Mouse (Mus musculus) left cerebral cortex, postnatal 25 days (tissue): ENCODE results near the gene Slc41a2. TPM values are rescaled to one million over a fixed set of nuclear protein-coding genes. Genes with fewer than 3 reads are reported as not detected.

Source experiments
- DNase-seq, 2 experiments: peaks; one replicate each; pipeline ENCODE4 v3.0.0; 2022; ENCODE audit warnings: low spot score in 2 of 2, mixed read lengths in 1 of 2
- intact Hi-C: fragments of 180-260 bp; cut with DNase I; formaldehyde crosslinking; loops from one replicate; pipeline ENCODE4 v1.15.1; 2025
- total RNA-seq, 2 experiments: library from RNA; stranded (reverse); gene quantifications; 2 replicates each; pipeline ENCODE4 v1.2.3; 2021

The Slc41a2 gene
- total RNA-seq, 2 experiments from 2014 or later: 24.0 to 30.0 TPM

DNA sequence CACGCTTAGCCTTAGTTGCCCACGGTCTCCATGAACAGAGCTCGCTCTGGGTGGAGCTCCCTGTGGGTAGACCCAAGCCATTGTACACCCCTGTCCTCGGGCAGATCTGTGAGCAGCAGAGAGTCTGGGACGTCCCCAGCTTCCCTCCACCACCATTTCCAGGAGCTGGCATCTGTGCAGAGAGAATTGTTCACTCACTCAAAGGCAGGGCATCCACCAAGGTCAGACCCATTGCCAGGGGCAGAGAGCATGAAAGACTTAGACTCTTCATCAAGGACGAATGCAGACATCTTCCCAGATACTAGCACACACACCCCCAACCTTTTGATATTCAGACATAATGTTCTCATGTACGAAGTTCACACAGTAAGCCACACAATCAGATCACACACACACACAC, 136.2 kb downstream of the Slc41a2 start:
- intact Hi-C loops: no loop called here
- no peak for DNase-seq

DNA sequence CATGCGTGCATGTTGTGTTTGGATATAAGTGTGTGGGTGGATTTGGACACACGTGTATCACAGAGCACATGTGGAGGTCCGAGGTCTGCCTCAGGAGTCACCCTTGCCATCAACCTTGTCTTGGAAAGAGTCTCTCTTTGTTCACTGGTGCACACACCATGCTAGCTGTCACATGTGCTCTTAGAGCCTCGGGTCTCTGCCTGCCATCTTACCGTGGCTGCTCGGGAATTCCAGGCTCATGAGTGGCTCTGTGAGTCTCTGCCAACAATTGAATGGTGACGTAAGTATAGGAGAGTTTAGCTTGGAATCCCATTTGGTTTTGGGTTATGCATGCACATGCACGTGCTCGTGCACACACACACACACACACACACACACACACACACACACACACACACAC, 138.4 kb downstream of the Slc41a2 start:
- intact Hi-C loops: loop anchor here (2.0 to 5.0 kb wide), 2 partner anchors 212 to 292 kb away; partner anchors contain the start of gene Chst11
- DNase-seq: no peak

DNA sequence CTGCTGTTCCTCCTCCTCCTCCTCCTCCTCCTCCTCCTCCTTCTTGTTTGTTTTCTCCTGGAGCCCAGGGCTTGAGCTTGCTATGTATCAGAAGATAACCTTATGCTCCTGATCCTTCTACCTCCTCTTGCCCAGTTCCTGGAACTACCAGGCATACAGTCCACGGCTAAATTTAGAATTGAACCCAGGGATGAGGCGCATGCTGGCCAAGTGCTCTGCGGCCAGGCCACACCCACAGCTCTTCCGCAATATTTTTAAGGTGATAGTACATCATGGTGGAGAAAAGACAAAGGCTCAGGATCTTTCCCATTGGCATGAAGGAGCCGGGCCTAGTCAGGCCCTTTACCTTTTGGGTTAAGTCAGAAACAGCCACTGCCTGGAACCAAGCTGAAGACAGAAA, 139.0 kb downstream of the Slc41a2 start:
- intact Hi-C loops: loop anchor here (2.0 to 5.0 kb wide), 2 partner anchors 211 to 292 kb away; partner anchors contain the start of gene Chst11
- no peak for DNase-seq

DNA sequence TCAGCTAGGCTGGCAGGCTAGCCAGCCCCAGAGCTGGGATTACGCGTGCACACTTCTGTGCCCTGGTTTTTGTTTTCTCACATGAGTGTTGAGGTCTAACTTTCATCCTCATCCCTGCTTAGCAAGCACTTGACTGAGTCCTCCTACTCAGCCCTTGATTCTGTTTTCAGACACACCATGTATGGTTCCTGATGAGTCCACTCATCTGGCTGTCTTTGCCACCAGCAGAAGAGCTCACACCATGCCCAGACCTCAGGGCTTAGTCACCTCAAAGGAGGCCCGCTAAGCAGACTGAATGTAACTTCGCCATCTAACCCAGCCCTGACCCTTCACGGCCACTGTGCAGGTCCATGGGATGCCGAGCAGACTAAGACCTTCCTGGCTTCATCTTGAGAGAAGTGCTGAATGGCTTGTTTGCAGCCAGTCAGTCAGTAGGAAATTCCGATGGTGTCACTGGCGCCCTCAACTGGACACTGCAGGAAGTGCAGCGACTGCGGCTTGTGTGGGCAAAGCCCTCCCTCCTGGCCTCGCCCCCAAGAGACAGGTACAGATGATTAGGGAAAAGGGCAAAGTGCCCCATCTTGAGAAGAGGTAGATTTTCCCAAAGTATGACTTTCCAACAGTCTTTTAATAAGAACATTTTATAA, 139.9 kb downstream of the Slc41a2 start:
- DNase-seq: peak; percentile 73 to 78
- intact Hi-C loops: loop anchor here (2.0 to 5.0 kb wide), 2 partner anchors 211 to 291 kb away; partner anchors contain the start of gene Chst11

DNA sequence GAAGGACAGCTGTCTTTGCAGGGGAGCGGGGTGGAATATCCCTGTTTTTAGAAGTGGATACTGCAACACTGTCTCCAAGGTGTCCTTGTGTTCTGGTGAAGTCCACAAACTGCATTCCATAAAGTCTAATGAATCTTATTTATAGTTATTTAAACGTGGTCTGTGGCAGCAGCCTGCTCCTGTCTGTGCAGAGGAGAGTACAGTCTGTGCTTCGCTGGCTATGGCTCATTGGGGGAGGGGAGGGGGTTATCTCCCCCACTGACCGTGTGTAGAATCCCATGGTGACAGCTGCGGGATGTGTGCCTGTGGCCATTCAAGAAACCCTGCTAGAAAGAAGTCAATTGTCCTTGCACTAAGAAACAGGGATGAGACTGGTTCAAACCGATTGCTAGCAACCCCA, 145.7 kb downstream of the Slc41a2 start:
- intact Hi-C loops: no loop called here

DNA sequence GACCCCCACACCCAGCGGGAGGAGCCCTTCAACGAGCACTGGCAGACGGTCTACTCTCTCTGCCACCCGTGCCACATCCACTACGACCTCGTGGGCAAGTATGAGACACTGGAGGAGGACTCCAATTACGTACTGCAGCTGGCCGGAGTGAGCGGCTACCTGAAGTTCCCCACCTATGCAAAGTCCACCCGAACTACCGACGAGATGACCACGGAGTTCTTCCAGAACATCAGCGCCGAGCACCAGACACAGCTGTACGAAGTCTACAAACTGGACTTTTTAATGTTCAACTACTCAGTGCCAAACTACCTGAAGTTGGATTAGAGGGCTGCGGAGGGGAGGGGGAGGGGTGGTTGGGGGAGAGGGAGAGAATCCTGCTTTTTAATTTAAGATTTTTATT, 146.2 kb downstream of the Slc41a2 start:
- no peak for DNase-seq
- intact Hi-C loops: no loop called here

More for the DNA sequence above, 145.7 kb downstream of the Slc41a2 start:
- DNase-seq: no peak

DNA sequence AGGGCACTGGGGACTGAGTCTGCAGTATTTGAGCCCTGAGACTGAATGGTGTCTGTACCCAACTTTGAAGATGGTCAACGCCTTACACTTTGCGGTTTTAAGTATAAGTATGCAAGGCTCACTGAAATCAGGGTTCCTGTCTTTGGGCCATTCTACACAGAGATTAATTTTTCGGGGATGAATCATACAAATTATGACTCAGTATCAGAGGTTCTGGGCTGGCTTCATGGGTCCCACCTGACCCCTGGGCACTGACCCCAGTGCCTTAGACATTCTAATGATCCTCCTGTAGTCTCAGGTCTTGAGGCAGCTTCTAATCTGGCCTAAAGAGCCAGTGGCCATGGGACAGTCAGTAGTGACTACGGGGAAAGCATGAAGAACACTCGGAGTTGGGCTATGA, 148.6 kb downstream of the Slc41a2 start:
- intact Hi-C loops: no loop called here
- DNase-seq: no peak

DNA sequence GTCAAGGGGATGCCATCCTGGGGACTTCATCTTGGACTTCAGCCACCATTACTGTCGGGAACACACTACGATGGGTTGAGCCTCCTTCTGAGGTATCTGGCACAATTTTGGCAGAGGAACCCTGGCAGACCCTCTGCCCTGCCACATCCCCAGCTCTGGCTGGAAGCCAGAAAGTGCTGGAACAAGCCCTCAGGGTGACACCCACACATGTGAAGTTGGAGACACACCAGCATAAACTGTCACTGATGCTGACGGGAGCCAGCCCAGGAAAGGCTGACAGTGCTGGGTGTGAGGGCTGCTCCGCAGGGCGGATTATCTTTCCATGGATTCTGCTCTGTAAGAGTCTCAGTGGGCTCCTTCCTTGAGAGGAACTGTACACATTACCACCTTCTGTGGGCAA, 150.7 kb downstream of the Slc41a2 start:
- intact Hi-C loops: no loop called here
- DNase-seq: peak in 1 of 2 experiments; percentile 26

DNA sequence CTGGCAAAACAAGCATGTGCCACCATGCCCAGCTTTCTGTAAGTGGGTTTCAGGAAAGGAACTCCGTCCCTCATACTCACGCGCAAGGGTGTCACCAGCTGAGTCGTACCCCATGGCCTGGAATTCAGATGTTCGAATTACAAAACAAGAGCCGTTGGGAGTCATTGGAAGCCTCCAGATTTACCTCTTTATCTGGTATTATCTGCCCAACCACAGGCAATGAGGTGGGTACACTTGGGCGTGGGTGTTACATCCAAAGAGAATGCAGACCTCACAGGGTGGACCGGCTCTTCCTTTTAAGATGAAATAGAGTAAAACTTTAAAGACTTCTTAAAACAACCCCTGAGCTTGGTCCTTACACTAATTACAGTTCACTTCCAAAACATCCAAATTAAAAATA, 151.5 kb downstream of the Slc41a2 start:
- intact Hi-C loops: no loop called here
- DNase-seq: no peak

DNA sequence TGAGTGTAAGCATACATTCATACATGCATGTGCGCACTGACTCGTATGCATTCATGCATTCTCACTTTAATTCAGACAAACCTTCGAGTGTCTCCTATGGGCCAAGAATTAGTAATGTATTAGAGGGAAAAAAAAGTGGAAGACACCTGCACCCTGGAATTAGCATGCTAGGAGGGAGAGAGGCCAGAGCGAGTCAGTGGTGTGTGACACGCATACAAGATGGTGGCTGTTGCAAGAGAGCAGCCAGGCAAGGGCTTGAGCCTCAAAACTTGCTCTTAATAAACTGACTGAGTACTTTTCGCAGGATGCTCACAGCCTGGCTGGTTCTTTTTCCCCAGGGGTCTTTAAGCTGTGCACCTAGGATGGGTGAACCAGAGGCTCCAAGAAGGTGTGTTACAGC, 152.6 kb downstream of the Slc41a2 start:
- no peak for DNase-seq
- intact Hi-C loops: no loop called here

DNA sequence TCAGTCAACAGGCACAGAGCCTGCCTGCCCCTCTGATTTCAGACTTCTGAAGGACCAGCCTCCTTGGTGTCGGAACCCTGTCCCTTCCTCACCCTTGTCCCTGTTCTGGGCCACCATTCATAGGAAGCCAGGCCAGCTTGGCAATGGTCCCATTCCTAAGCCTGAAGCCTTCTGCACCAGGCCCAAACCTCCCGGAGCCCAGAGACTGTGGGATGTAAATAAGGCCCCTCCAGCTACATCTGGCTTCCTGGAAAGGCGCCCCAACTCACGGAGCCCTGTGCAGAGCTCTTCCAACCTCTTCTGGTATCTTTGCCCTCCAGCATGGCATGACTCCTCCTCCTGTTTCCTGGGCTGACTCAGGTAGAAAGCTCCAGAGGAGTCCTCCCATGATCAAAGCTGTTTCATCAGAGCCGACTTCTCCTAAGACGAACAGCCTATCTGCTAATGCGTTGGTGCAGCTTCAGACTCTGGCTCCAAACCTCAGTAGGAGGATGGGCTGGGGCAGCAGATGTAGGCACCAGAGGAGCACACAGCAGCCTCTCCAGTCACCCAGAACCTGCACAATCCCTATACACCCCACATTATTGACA, 153.1 kb downstream of the Slc41a2 start:
- intact Hi-C loops: loop anchor here (5.0 kb wide), 1 partner anchor 197 kb away; the partner anchor contains the start of gene Chst11
- DNase-seq: peak in 1 of 2 experiments; percentile 28

DNA sequence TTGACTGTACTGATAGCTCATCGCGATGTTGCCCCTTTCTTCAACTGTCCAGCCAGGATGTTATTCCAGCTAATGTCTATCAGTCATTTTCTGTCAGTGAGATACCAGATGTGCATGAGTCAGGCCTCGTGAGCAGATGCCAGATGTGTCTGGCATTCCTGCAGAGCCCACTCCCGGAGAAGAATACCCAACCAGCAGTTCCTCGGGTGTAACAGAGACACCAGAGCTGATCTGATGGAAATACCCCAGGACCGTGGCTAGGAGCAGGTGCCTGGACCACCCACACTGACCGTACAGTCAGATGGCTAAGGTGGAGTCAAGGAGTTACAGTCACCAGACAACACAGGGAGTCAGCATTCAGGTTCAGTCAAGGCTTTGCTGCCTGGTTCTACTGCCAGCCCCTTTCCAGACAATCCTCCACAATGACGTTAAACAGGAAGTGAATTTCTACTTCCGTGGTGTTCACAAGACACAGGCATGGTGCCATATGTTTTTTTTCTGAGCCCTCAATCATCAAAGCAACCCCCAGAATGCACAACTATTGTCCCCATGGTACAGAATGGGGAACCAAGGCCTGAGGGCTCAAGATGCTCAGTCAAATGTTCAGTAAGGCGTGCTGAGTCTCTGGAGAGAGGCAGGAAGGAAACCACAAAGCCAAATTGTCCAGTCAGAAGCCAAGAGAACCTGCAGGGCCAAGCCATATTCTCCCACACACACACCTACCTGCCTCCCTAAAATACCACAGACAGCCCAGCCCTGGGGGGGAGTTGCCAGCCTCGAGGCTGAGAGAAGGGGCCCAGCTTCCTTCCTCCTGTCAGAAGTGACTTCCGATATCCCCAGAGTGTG, 153.8 kb downstream of the Slc41a2 start:
- no peak for DNase-seq
- intact Hi-C loops: loop anchor here (2.0 to 5.0 kb wide), 3 partner anchors 77 to 275 kb away; partner anchors contain the start of gene Chst11

DNA sequence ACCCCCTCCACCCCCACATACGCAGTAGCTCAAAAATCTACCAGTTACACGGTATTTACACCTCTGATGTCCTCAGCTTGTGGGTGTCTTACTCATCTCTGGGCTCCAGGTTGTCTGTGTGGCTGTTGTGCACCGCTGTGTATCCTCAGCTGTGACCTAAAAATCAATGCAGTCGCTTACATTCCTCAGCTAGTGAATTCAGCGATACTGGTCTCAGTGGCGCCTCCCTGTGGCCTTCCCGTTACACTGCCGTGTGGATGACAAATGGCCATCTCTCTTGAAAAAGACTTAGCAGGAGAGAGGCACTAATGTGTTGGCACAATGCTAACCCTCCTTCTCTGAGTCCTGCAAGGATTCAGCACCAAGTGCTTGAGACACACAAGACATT, 155.1 kb downstream of the Slc41a2 start:
- intact Hi-C loops: loop anchor here (2.0 to 5.0 kb wide), 3 partner anchors 76 to 274 kb away; partner anchors contain the start of gene Chst11

DNA sequence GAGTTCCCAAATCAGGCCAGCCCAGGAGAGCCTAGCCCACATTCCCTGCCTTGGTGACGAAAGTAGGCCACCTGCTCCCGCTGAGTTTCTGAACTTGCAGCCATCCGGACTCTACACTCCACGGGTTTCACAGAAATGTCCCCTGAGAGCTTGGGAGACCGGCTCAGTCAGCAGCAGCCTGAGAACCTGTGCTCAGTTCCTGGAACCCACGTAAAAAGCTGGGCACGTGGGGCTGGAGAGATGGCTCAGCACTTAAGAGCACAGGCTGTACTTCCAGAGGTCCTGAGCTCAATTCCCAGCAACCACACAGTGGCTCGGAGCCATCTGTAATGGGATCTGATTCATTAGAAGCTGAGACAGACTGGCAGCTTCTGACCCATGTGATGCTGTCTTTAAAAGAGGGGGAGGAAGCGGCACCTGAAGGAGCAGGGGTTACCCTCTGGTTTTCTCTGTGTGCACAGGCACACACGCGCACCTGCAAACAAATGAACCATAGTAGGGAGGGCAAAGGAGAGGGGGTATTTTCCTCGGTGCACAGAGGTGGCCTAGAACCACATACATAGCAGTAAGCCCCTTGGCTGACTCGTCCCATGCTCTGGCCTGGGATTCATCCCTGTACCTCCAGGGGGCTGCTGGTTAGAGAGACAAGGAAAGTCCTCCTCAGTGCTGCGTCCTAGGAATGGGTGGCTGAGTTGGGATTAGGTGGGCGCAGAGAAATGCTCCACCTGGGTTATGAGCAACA, 155.7 kb downstream of the Slc41a2 start:
- peak; percentile 37 to 52 for DNase-seq
- intact Hi-C loops: loop anchor here (2.0 to 5.0 kb wide), 3 partner anchors 75 to 273 kb away; partner anchors contain the start of gene Chst11

More for the DNA sequence above, 155.1 kb downstream of the Slc41a2 start:
- DNase-seq: peak; percentile 54 to 69

Other genes starting within 250 kb of the Slc41a2 start
- 1 to 10 TPM; 3.3 to 3.7 TPM for gene D10Wsu102e, start 22.3 kb upstream of the Slc41a2 start, total RNA-seq
- gene Aldh1l2, start 196.3 kb upstream of the Slc41a2 start, total RNA-seq: 1 to 10 TPM; 1.7 to 2.5 TPM
- gene Washc4, start 205.9 kb upstream of the Slc41a2 start, total RNA-seq: 10 to 100 TPM; 23.1 to 25.7 TPM